In the genomic region with DNA sequence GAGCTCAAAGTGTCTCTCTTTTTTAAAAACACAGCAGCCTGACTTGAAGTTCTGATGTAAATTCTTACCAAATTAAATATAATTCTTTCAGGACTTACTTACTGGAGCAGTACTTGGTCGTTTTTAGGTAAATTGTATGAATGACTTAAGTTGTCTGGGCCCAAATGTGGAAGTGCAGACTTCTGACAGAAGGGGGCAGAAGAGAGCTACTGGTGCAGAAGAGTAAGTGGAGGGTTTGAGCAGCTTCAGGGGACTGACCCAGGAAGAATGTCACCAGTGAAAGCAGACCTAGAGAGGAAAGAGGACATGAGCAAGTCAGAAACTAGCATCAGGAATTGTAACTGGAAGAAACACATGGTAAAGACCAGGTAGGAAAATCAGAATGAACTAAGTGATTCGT, we compare ENCODE assay signal across 13 mouse cellular contexts.
DNase-seq lines count a peak whose midpoint lies in the region; ATAC-seq and TF ChIP-seq lines count a peak whose summit lies in the region.
"Had no signal": no experiment of that assay in that cellular context is flagged by ENCODE, and none has a peak within 500 bp of the region (broad histone marks: within the 10 kb centered on the region; RNA-seq: fewer than 3 reads in every experiment).

No protein-coding gene starts in this region.

- no peak overlapping the region for H3K27ac ChIP-seq in kidney, adult 2 months (ENCODE audit: insufficient read depth, low read depth, low read length)
- no peak overlapping the region for H3K27ac ChIP-seq in kidney, embryonic 16.5 days (ENCODE audit: low read length)
- H3K27ac ChIP-seq: liver, embryonic 14.5 days; midbrain, embryonic 12.5 days had no signal

- H3K36me3 ChIP-seq in kidney, adult 2 months (ENCODE audit: control insufficient read depth, insufficient read depth, low read length): no peaks in the 10 kb centered on the region
- H3K36me3 ChIP-seq in kidney, embryonic 16.5 days (ENCODE audit: insufficient read depth, low read length): no peaks in the 10 kb centered on the region
- H3K36me3 ChIP-seq: midbrain, embryonic 12.5 days had no signal

- WGBS in kidney, adult 2 months: 75% methylated on average over 2 of the region's 2 CpGs
- 67% methylated on average over 2 of the region's 2 CpGs for WGBS in kidney, embryonic 16.5 days

- no peak overlapping the region for H3K9ac ChIP-seq in kidney, embryonic 16.5 days (replicated peaks; ENCODE audit: low read length)
- H3K9ac ChIP-seq: liver, embryonic 14.5 days; midbrain, embryonic 12.5 days had no signal

- H3K4me3 ChIP-seq in kidney, adult 2 months (ENCODE audit: insufficient read depth, low read depth, low read length): no peak overlapping the region
- no peak overlapping the region for H3K4me3 ChIP-seq in kidney, embryonic 16.5 days (ENCODE audit: low read length)
- H3K4me3 ChIP-seq: midbrain, embryonic 12.5 days had no signal

- no peaks in the 10 kb centered on the region for H3K9me3 ChIP-seq in kidney, embryonic 16.5 days (ENCODE audit: low read length)
- H3K9me3 ChIP-seq: midbrain, embryonic 12.5 days had no signal

- no peak for ATAC-seq in kidney, embryonic 16.5 days (ENCODE audit: low FRiP score, low TSS enrichment)
- peak; percentile 52 for ATAC-seq in granulocyte monocyte progenitor cell, adult 5-6 weeks (replicated peaks; ENCODE audit: poor library complexity, severe bottlenecking)
- ATAC-seq: inflammation-experienced regulatory T-cells, adult 6 months had no signal

- TF ChIP-seq CTCF in kidney, adult 2 months (conservative IDR thresholded peaks at IDR 0.05; ENCODE audit: insufficient read depth, insufficient read length, low read depth, low read length): peak; percentile 54; the same call in 1 of the 2 replicates

- peak; percentile 17 for DNase-seq in adrenal gland, postnatal 10 days
- no peak for DNase-seq in adrenal gland, postnatal 25 days
- DNase-seq in kidney, adult 2 months: peak; percentile 7
- peak; percentile 14 for DNase-seq in lung, postnatal 10 days
- DNase-seq in lung, postnatal 25 days (ENCODE audit: low spot score): no peak
- no peak for DNase-seq in ovary, postnatal 36 days (ENCODE audit: low spot score)
- DNase-seq: cerebellum, postnatal 36 days; gastrocnemius, postnatal 14 days had no signal

- TF ChIP-seq POLR2A in kidney, adult 2 months (IDR thresholded peaks at IDR 0.05; ENCODE audit: low read depth, low read length): no peak

- no peak overlapping the region for H3K4me2 ChIP-seq in kidney, embryonic 16.5 days (replicated peaks; ENCODE audit: low read depth, low read length)
- H3K4me2 ChIP-seq: midbrain, embryonic 12.5 days had no signal

- no peaks in the 10 kb centered on the region for H3K4me1 ChIP-seq in kidney, adult 2 months (ENCODE audit: control insufficient read depth, insufficient read depth, low read length)
- H3K4me1 ChIP-seq in kidney, embryonic 16.5 days (ENCODE audit: insufficient read depth, low read length): peaks cover 12% of the 10 kb centered on the region
- H3K4me1 ChIP-seq: midbrain, embryonic 12.5 days had no signal

- H3K27me3 ChIP-seq in kidney, adult 2 months (replicated peaks; ENCODE audit: control insufficient read depth, insufficient read depth, low read length): no peaks in the 10 kb centered on the region
- no peaks in the 10 kb centered on the region for H3K27me3 ChIP-seq in kidney, embryonic 16.5 days (ENCODE audit: insufficient read depth, low read length)
- H3K27me3 ChIP-seq: midbrain, embryonic 12.5 days had no signal

Comparison
In these comparisons a context has a peak if more than half of its experiments do, and no peak if none do; other contexts are left out.
1. DNase-seq: peak in adrenal gland, postnatal 10 days (single experiment), kidney, adult 2 months (single experiment) and lung, postnatal 10 days (single experiment); none in adrenal gland, postnatal 25 days (single experiment), lung, postnatal 25 days (single experiment) and ovary, postnatal 36 days (single experiment).